Mouse (Mus musculus) thymus, adult 18-20 months (tissue): Measurements from ENCODE around the gene Hao2.

Experiments used
- DNase-seq, 2 experiments: peaks; one replicate each; pipeline ENCODE4 v3.0.0; 2022; ENCODE audit warnings: mixed read lengths in 2 of 2

Gene Hao2

DNA sequence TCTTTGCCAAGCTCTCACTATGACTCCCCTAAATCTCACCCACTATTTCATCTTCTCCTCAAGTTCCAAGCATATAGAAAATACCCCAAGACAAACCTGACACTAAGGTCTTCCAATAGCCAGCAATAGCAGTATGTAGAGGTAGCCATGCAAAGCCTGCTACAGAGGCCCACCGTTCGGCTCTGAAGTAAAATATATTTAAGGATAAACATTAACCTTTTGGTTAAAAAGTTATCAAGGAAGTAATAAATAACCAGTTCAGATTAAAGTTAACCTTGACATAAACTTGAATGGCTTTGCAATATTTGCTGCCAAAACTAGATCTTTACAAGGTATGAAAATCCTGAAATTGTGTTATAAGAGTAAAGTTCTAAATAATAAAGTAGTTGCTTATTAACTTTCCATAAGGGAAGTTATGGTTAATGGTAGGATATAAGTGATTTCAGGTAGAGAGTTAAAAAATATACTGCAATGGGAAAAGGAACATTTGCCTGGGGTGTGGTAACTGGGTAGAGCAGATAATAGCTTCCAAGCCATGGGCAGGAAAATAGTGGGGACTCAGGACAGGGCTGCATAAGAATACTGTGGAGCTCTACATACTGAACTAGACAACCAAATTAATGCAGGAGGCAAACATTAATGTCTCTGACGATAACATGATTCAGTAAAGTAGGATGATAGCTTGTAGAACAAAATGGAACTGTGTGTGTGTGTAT is at the start of gene Hao2:
Gene Hao2 (minus strand): TSS at position 183 of the 716 bp plus-strand sequence.
- no peak for DNase-seq

- DNase-seq, result no peak
Observed at GRCm38 (mm10) chr3:98941601-98942000, 48.6 kb upstream of the Hao2 start.

DNA sequence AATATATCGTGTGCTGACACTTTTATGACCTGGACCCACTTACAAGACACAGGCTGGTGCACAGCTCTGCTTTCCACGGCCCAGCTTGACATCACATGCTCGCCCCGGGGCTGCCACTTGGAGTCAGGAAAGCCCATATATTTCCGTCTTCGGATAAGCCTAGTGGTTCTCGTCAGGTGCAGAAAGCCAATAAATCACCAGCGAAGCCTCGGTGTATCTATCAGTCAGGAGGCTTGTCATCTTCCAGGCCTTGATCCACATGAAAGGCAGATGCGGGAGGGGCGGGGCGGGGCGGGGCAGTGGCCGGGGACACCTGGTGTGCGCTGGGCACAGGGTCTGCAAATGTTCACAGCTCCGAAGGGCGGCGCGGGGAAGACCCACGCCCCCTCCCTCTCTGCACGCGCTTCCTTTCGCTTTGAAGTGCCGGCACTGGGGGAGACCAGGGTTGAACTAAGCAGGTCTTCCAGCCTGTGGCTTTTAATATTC is 48.1 kb upstream of the Hao2 start:
- DNase-seq, result no peak

DNA sequence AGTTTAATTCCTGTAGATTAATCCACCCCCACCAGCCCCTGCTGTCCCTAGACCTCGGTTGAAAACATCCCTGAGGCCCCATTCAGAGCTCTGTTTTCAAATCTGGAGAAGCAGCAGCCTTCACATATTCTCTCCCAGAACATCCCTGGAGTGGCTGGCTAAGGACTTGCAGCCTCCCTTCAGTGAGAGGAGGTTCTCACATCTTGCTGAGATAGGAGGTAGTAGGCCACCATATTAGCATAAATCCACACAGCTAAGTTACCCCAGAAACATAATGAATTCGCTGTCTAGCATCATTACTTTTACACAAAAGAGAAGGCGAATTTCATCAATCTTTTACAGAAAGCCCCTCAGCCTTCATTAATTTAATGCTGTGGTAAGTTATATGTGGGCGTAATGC is 47.2 kb upstream of the Hao2 start:
- no peak for DNase-seq

- DNase-seq, result no peak
Observed at GRCm38 (mm10) chr3:98936446-98936845, 43.4 kb upstream of the Hao2 start.

DNA sequence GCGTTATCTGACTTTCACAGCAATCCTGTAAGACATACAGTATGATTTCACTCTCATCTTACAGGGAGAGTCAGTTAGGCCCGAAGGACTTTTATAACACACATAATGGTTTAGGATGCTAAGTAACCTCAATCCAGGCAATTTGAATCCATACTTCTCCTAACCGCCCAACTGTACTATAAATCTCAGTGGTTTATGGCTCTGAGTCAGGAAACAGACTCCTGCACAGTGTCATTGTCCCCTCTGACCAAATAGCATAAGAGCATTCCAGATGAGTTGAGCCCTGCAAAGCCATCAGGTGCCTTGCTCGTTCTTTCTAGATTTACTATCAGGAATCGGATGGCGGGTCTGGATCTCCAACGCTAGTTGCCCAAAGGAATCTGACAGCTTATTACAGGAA is 41.6 kb upstream of the Hao2 start:
- DNase-seq, result no peak

DNA sequence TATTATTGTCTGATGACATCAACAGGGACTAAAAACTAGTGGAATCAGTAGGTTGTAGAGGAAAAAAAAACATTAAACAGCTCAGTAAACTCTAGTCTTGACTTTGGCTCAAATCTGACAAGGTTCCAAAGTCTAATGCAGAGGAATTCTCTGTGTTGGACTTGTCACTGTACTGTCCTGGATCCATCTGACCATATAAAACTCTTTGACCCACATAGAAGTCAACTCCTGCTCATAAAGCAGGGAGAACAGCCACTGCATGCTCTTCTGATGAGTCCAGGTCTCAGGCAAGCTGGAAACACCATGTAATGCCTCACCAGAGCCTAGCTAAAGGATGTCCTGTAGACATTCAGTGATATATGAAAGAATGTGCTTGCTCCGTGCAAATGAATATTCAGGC is 41.0 kb upstream of the Hao2 start:
- no peak for DNase-seq

GRCm38 (mm10) chr3:98932421-98932820 is 39.4 kb upstream of the Hao2 start:
- no peak for DNase-seq

GRCm38 (mm10) chr3:98931836-98932235 is 38.8 kb upstream of the Hao2 start:
- DNase-seq, result no peak

DNA sequence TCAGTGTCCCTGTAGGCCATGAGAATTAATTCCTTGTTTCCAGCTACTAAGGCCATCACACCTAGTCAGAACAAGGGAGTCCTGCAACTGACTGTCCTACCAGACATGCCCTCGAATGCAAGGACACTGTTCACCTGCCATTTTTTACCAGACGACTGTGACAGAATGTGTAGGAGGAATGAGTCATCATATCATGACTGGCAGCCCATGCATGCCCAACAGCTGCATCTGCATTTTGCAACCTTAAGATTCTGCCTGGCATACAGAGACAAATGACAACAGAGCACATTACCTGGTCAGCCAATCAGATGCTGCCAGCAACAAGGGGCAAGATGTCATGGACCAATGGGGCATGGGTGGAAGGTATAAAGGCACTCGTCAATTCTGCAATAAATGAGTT is 27.4 kb upstream of the Hao2 start:
- DNase-seq, result no peak

DNA sequence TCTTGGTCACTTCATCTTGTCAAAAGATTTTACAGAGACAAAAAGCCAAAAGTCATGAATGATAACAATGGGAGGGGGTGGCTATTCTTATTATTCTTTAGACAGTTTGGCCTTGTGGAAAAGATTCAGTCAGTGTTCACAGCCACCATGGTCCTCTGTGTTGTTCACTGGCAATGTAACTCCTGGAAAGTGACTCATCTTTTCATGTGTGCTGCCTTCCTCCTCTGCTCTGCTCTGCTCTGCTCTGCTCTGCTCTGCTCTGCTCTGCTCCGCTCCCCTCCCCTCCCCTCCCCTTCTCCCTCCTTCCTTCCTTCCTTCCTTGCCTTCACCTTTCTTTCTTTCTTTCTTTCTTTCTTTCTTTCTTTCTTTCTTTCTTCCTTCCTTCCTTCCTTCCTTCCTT is 24.2 kb upstream of the Hao2 start:
- no peak for DNase-seq

DNA sequence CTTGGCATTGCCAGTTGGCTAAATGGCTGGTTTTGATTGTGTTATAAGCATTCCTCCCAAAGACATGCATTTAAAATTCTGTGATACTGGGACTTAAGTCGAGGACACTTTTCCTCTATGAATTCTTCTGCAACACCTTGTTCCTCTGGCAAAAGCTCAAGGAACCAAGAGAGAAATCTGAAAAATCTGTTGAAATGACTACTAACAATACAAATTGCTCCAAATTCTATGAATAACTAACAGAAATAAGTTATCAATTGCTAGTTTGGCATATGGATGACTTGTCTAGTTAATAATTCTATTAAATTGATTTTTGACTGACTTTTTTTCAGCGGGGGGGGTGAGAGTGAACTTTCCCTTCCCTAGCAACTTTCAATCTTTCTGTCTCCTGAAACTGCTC is 23.8 kb upstream of the Hao2 start:
- DNase-seq, result no peak

DNA sequence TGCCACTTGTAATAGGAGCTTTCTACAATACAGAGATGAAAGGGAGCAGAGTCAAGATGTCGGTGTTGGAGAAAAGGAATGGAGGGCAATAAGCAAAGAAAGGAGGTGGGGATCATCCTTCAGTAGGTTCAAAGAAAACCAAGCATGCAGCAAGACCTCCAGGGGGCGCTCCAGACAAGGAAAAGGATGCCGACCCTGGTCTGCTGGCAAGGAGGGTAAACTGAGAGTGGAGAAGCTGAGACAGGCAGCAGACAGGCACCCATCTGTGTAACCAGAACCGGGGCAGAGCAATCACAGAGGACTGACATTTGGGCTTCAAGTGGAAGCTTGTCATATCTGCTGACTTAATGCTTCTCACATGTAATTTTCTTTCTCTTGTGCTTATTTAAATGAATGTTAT is 22.6 kb upstream of the Hao2 start:
- DNase-seq, result peak in 1 of 2 experiments; percentile 1

- DNase-seq, result no peak
Observed at GRCm38 (mm10) chr3:98913591-98913990, 20.6 kb upstream of the Hao2 start.

- no peak for DNase-seq
Observed at GRCm38 (mm10) chr3:98897606-98898005, 4.6 kb upstream of the Hao2 start.

DNA sequence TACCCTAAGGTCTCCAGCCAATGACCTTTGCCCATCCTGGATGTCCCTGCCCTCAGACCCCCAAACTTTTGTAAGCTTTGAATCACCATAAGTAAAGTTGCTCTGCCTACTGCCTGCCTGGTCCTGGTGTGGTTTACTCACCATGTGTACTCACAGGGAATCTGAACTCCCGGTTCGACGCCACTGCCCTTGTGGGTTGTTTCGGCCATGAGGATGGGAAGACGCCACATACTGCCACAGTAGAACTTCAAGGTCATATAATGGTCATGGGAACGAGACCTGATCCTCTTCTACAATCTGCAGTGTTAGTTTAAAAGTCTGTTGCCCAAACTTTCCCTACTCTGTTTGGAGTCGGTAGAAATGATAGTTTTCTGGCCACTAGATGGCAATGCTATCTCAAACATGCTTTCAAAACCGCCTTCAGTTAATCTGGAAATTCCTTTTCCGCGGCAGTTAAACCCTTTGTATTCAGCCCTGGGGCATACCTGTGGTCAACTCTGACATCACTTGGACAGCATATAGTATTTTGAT is 2.1 kb upstream of the Hao2 start:
- no peak for DNase-seq

DNA sequence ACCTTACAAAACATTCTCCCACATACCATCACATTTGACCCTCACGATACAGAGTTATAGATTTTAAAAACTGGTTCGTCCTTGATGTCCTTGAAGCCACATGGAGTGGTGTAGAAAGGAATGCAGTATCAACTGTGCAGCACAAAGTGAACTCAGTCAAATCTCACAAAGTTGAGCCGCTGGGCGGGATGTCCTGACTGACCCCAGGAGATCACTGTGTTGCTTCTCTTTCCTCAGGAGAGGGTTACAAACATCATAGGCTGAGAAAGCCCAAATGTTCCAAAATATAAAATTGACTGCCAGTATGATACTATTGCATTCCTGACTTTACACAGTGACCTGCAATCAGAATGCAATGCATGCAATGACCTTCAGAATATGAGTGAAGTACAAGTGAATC is 2.6 kb downstream of the Hao2 start:
- DNase-seq, result no peak

GRCm38 (mm10) chr3:98888206-98888605 is 4.8 kb downstream of the Hao2 start:
- no peak for DNase-seq

GRCm38 (mm10) chr3:98880831-98881230 is 12.2 kb downstream of the Hao2 start:
- no peak for DNase-seq

GRCm38 (mm10) chr3:98880216-98880615 is 12.8 kb downstream of the Hao2 start:
- no peak for DNase-seq

DNA sequence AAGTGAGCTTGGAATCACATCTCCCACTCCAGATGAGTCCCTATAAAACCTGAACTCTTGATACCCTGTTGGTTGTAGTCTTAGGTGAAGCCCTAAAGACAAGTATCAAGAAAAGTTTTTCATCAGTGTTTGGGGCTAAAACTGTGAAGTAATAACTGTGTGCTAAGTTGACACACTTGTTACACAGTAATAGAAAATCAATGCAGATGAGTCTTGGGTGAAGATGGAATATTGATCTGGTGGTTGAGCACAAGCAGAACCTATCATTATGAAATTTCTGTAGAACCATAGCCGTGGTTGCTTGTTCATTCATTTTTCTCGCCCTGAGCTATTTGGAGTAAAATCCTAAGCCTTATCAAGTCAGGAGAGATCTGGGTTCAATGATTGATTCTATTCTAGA is 24.8 kb downstream of the Hao2 start:
- DNase-seq, result no peak

GRCm38 (mm10) chr3:98862800-98863199 is 30.2 kb downstream of the Hao2 start:
- DNase-seq, result no peak

GRCm38 (mm10) chr3:98859576-98859975 is 33.5 kb downstream of the Hao2 start, which contains the start of gene Hsd3b1:
Gene Hsd3b1, minus strand, starts transcription at chr3:98859794.
- DNase-seq, result no peak

DNA sequence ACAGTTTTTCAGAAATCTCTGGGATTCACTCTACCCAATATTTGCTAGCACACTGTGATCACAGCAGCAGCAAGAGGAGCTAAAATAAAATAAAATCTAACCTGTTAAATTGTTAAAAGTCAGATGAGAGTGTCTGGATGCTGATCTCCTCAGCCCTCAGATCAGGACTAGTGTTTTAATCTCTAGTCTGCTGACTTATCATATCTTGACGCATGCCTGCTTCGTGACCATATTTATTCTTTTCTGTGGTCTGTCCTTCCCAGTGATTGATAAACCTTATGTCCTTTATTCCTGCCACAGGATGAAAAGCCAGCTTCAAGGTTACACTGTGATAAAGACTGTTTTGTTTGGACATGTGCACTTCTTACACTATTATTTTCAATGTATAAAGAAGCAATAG is 35.0 kb downstream of the Hao2 start:
- DNase-seq, result no peak

GRCm38 (mm10) chr3:98856892-98857291 is 36.1 kb downstream of the Hao2 start:
- DNase-seq, result no peak
